Mouse (Mus musculus): ENCODE data around the gene Mfn1. TPM values are rescaled to one million over a fixed set of nuclear protein-coding genes. Genes with fewer than 3 reads are reported as not detected.

Mfn1 gene
- polyA plus RNA-seq, 1 experiment = 40.2 TPM

DNA sequence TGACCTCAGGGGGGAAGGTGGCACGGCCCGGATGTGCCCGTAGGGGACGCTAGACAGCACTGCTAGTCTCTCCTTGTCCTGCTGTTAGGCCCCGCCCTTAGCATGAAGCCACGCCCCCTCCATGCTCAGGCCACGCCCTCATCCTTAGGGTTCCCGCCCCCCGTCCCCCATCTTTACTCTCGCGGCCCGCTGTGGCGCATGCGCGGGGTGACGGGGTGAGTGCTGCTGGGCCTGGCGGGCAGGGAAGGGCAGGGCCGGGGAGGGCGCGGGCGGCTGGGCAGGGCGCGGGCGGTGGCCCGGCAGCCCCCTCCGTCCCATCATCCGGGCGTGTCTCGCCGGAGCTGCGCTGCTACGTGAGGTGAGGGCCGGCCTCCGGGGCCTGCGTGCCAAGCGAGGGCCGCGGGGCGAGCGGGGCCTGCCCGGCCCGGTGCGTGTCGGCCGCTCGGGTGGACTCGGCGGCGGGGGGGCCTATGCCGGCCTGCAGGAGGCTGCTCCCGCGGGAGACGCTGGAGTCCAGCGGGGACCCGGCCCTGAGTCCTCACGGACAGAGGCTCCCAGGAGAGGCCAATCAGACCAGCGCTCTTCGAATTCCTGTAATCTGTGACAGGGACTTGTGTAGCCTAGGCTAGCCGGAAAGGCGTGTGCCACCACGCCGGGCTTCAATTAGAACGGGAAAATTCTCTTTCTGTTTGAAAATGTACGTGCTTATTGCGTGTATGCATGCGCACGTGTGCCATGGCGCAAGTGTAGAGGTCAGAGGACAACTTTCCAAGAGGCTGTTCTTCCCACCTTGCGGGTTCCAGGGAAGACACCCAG is 18.7 kb upstream of the Mfn1 start:
- peak; percentile 97 for DNase-seq (ENCODE audit: low spot score)

- DNase-seq (ENCODE audit: low spot score) = no peak
Measured at GRCm38 (mm10) chr3:32511191-32511550, 18.1 kb upstream of the Mfn1 start.

DNA sequence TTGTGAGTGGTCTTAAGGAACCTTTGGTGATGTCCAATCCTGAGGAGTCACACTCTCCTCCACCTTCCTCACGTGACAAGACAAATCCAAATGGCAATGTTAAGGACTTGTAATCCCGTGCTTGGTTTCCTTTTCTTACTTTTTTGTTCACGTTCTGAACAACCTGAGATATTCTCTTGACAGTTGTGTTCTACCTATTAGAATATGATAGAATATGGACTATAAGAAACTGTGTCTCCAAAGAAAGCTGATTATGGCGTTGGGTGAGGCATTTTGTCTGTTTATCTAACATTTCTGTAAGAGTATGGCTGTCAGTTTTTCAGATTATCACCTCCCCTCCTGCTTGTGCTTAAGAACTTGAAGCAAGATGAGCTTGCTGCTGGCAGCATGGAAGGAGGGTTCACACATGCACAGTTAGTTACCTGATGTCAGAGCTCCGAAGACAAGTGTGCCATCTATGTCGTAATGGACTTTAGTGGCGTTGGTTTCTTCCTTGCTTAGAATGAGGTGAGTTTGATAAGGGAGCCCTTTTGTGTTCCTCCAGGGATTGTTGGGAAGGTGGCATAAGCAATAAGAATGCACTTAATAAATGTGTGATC is 16.5 kb upstream of the Mfn1 start:
- no peak for DNase-seq (ENCODE audit: low spot score)

GRCm38 (mm10) chr3:32513528-32513927 is 15.7 kb upstream of the Mfn1 start:
- DNase-seq (ENCODE audit: low spot score) = no peak

GRCm38 (mm10) chr3:32527181-32527580 is 2.1 kb upstream of the Mfn1 start:
- no peak for DNase-seq (ENCODE audit: low spot score)

DNA sequence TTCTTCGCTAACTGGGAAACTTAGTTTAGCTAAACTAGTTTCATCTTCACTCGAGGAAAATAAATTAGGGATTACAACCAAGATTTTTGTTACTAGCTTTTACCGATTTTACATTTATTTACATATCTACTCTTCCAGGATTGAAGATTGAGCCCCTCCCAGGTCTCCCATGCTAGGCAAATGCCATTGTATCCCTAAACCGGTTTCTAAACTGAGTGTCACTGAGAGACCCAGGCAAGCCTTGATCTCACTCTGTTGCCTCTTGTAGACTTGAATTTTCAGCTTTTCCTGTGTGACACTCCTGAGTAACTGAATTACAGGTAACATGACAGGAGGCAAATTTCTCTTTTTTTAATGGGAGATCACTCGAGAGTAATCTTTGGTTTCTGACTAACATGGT is 776 bp downstream of the Mfn1 start:
- DNase-seq (ENCODE audit: low spot score) = no peak

GRCm38 (mm10) chr3:32535692-32536091 is 6.4 kb downstream of the Mfn1 start:
- DNase-seq (ENCODE audit: low spot score) = no peak

- no peak for DNase-seq (ENCODE audit: low spot score)
Measured at GRCm38 (mm10) chr3:32537556-32537955, 8.3 kb downstream of the Mfn1 start.

DNA sequence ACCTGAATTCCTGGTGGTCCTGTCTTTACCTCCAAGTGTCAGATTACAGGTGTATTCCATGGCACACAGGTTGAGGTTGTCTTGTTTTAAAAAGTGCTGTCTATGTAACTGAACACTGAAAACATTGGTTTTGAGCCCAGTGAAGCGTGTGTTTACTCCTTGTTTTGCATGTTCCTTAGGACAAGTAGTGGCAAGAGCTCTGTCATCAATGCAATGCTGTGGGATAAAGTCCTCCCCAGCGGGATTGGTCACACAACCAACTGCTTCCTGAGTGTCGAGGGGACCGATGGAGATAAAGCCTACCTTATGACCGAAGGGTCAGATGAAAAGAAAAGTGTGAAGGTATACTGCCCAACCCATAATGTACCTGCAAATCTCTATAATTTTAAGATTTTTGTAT is 8.8 kb downstream of the Mfn1 start:
- DNase-seq (ENCODE audit: low spot score) = no peak

- no peak for DNase-seq (ENCODE audit: low spot score)
Measured at GRCm38 (mm10) chr3:32553061-32553460, 23.8 kb downstream of the Mfn1 start.

DNA sequence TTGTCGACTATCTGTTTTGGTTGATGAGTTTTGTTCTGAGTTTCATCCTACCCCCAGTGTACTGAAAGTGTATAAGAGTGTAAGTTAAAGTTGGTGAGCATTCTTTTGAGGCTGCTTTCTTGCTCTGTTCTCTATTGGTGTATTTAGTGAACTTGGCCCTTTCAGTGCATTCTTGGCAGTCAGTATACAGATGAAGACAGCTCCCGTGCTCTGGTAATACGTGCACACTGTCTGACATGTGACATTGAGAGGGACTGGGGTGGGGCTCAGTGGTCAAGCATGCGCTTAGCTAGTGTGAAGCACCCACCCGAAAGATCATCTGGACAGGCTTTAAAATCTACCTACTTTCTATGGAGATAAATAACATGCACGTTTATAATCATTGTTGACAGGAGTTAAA is 34.1 kb downstream of the Mfn1 start:
- no peak for DNase-seq (ENCODE audit: low spot score)

DNA sequence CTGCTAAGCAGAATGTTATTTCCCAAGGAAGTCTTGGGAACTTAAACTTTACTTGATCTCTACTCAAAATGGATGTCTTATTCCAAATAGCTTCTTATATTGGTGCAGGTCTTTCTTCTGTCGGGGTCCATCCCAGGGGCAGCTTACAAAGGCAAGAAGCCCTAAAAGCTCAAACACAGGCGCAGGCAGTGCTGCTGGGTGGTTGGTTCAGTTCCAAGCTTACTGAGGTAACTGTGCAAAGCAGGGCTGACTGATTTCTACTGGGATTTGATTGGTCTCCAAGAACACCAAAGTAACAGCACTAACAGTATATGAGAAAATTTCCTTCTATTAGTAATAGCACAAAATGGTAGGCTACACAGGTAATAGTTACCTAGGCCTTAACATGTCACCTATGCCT is 43.8 kb downstream of the Mfn1 start:
- DNase-seq (ENCODE audit: low spot score) = no peak

DNA sequence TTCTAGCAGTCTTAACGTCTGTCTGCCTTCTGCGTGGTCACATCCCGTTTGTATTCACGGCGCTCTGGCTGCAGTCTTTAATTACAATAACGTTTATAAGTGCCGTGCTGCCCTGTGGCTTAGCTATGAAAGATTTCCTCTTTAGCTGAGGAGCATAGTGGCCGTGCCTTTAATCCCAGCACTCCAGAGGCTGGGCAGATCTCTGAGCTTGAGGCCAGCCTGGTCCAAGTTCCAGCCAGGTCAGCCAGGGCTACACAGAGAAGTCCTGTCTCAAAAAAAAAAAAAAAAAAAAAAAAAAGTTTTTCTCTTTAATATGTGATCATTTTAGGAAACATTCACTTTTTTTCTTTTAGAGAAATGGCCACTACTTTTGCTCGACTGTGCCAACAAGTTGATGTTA is 44.6 kb downstream of the Mfn1 start:
- DNase-seq (ENCODE audit: low spot score) = no peak

DNA sequence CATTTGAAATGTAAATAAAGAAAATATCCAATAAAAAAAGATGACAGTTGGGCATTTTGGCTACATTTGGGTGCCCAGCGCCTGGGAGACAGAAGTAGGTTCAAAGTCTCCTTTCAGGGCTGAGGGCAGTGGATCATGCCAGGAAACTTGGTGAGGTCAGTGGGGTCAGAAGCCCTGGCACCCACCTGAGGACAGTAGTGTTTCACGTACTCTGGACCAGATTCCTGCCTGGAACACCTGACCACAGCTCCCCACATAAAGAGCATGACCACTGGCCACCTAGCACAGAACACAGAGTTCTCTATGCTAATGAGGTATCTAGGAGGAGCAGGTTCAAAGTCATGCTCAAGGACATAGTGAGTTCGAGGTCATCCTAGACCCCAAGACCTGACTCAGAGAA is 45.9 kb downstream of the Mfn1 start:
- DNase-seq (ENCODE audit: low spot score) = no peak

- DNase-seq (ENCODE audit: low spot score) = no peak
Measured at GRCm38 (mm10) chr3:32578772-32579171, 49.5 kb downstream of the Mfn1 start.

DNA sequence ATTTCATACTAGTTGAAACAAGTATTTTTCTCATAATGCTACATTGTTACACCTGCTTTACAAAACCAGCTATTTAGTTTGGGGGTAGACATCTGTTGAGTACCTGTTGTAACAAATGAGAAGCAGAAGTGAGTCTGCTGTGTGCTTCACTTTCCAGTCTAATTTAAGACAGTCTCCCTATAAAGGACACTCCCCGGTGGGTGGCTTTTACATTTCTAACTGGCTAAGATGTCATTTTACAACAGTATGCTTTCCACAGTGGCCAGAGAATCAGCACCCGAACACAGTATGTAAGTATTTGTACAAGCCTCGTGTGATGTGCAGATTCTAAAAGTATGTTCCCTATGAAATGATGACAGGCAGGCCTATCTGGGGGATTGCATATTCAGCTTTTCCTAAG is 51.5 kb downstream of the Mfn1 start:
- DNase-seq (ENCODE audit: low spot score) = no peak

GRCm38 (mm10) chr3:32581911-32582310 is 52.6 kb downstream of the Mfn1 start:
- DNase-seq (ENCODE audit: low spot score) = no peak

DNA sequence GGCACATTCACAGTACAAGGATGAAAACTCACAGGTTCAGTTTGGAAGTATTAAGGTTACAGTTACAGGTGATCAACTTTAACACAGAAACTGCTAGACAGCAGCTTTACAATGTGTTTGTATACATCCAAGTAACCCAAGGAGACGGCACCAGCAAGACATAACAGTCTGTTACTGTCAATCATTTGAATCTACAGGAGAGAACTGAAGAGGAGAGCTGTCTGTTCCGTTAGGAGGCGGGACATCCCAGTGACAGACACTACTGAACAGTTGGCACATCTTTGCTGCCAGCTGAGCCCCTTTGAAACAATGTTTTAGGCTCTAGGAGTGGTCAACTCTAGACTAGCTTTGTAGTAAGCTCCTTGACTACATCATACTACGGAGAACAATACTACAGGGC is 54.2 kb downstream of the Mfn1 start:
- no peak for DNase-seq (ENCODE audit: low spot score)

GRCm38 (mm10) chr3:32586274-32586673 is 57.0 kb downstream of the Mfn1 start:
- no peak for DNase-seq (ENCODE audit: low spot score)

- no peak for DNase-seq (ENCODE audit: low spot score)
Measured at GRCm38 (mm10) chr3:32595080-32595479, 65.8 kb downstream of the Mfn1 start.

DNA sequence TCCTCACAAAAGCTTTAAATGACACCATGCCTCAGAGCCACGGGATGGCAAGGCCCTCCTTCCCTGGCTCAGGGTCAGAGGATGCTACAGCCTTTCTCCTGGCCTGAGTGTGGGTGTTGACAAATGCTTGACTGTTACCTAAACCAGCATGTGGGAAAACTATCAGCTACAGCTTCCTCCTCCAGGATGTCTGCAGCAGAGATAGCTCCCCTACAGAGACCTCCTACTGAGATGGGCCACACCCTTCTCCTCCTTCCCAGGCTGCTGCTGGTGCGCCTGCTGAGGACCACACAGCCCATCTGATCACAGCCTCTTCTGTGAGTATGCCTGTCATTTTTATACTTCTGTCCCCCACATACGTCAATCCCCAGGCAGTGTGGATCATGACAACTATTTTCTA is 70.1 kb downstream of the Mfn1 start:
- DNase-seq (ENCODE audit: low spot score) = no peak

DNA sequence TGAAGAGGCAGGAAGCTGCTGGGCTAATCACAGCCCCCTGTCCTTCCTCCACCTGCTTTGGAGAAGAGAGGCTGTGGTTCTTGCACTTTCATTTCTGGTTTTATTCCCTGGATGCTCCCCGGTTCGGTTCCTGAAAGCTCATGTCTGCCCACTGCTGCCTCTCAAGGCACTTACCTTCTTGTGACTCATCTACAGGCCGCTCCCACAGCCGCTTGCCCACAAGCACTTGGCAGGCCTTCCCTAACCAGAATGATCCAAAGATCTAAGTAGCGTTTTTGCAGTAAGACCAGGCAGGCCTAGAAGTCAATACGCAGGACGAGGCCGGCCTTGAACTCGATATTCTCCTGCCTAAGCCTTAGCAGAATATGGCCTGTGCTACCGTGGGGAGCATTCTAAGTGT is 71.8 kb downstream of the Mfn1 start:
- no peak for DNase-seq (ENCODE audit: low spot score)

- no peak for DNase-seq (ENCODE audit: low spot score)
Measured at GRCm38 (mm10) chr3:32609233-32609632, 80.0 kb downstream of the Mfn1 start.

DNA sequence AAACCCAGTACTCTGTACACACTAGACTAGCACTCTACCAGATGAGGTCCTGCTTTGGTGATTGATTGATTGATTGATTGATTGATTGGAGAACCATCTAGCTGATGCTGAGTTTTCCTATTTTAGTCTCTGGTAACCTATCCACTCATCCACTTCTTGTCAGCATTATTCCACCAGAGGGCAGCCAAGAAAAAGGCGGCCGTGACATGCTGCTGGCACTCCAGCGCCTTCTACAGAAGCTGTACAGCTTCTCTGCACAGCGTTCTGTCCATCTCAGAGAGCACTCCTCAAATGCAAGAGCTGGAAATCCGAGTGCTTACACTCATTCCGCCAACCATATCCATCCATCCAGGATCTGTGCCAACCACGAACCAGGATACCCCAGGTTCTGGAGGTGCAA is 81.3 kb downstream of the Mfn1 start:
- DNase-seq (ENCODE audit: low spot score) = no peak
